Mouse (Mus musculus) C2C12 (cell line): ENCODE results near the gene Slco3a1.

Experiments
- CEBPB ChIP-seq: IDR thresholded peaks from one replicate; pipeline ENCODE4 v1.6.1; 2011; ENCODE audit warnings: low read depth, mild to moderate bottlenecking, control low read depth, moderate library complexity
- CTCF ChIP-seq: IDR thresholded peaks from one replicate; pipeline ENCODE4 v1.5.1; 2011; ENCODE audit not compliant: control insufficient read depth, insufficient read depth, insufficient read length
- MAX ChIP-seq: IDR thresholded peaks from one replicate; pipeline ENCODE4 v1.6.1; 2011; ENCODE audit warnings: mild to moderate bottlenecking, control low read depth
- MYOD1 ChIP-seq: IDR thresholded peaks from one replicate; pipeline ENCODE4 v1.6.1; 2011; ENCODE audit warnings: low read depth; ENCODE audit not compliant: control insufficient read depth, insufficient read length
- MYOG ChIP-seq: IDR thresholded peaks from one replicate; pipeline ENCODE4 v1.6.1; 2011; ENCODE audit not compliant: control insufficient read depth, insufficient read length; ENCODE audit errors: extremely low read depth
- USF1 ChIP-seq: IDR thresholded peaks from one replicate; pipeline ENCODE4 v1.6.1; 2011; ENCODE audit warnings: low read depth, mild to moderate bottlenecking, control low read depth, moderate library complexity

DNA sequence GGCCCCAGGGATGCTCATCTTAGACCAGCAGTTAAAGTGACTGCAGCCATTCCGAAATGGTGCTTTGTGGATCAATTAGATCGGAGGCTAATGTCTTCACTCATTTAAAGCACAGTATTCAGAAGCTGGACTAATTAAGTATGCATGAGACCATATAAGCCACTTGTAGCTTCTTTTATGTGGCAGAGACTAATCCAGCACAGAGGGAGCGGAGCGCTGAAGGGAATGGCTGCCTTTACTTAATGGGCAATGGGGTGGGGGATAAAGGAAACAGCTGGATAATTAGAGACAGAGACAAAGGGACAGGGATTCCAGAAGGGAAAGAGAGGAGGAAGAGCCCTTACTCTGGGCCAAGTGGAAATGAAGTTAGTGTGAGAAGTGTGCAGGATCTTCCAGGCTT lies 46.4 kb downstream of the Slco3a1 start:
- no peak for TF ChIP-seq CTCF
- TF ChIP-seq MYOG = no peak
- TF ChIP-seq MYOD1 = no peak
- no peak for TF ChIP-seq MAX
- no peak for TF ChIP-seq CEBPB
- no peak for TF ChIP-seq USF1
